Mouse (Mus musculus) small intestine, adult 2 months (tissue): ENCODE results near the gene Dpf2.

Experiments used
- CTCF ChIP-seq: fragments of 200-500 bp; IDR thresholded peaks from 2 replicates; pipeline ENCODE4 v1.5.1; 2012; ENCODE audit warnings: low read depth, mild to moderate bottlenecking, control low read depth, inconsistent platforms, low read length, moderate library complexity, mixed read lengths; ENCODE audit not compliant: insufficient replicate concordance, insufficient read length; ENCODE audit errors: extremely low read depth
- POLR2A ChIP-seq: fragments of 200-500 bp; IDR thresholded peaks from 2 replicates; pipeline ENCODE4 v1.6.1; 2012; ENCODE audit warnings: low read depth, mild to moderate bottlenecking, control low read depth, inconsistent platforms, low read length, moderate library complexity

DNA sequence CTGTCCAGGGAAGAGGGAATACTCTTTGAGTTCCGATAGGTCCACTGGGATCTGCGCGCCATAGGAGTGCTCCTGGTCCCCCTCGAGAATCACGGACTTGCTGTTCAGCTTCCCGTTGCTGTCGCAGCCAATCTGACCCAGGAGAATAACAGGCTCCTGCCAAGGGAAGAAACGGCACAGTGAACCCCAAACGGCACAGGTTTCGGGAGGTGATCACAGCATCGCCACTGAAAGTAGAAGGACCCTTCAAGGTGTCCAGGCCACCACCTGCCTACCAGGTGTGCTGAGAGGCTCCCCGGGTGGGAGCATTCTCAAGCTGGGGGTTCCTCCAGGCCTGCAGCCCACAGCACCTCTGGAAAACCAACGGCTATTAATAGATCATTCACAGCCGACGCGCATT, 38.8 kb upstream of the Dpf2 start:
- no peak for TF ChIP-seq CTCF
- no peak for TF ChIP-seq POLR2A
